Mouse (Mus musculus): ENCODE measurements around the gene Ppp1r35. TPM values are rescaled to one million over a fixed set of nuclear protein-coding genes. Genes with fewer than 3 reads are reported as not detected.
A peak's percentile ranks its signal among the peaks of the same experiment; 100 is the strongest.
"Not testable (repeated sequence)": the region's sequence is repeated elsewhere in the genome, so short reads cannot be mapped to it uniquely, and the experiment has no call there.

Gene Ppp1r35
- total and polyA plus RNA-seq, 2 experiments from 2014 or later, result 10.4 to 24.0 TPM

GRCm38 (mm10) chr5:137748130-137748770, 30.4 kb upstream of the Ppp1r35 start:
- H3K4me1 ChIP-seq (ENCODE audit: control insufficient read depth, insufficient read depth), result peaks cover 43% of the 10 kb centered on the region
- peak overlapping the region; percentile 71 for H3K4me3 ChIP-seq (ENCODE audit: low read depth, low read length)
- TF ChIP-seq CTCF (IDR thresholded peaks at IDR 0.05; ENCODE audit: low read depth) (no peak), EP300 (IDR thresholded peaks at IDR 0.05; ENCODE audit: low read depth) (no peak)
- peak overlapping the region; percentile 99 for H3K27ac ChIP-seq (ENCODE audit: low read depth)
- H3K36me3 ChIP-seq (replicated peaks; ENCODE audit: control insufficient read depth, insufficient read depth, low read length), result peaks cover 16% of the 10 kb centered on the region
- H3K9me3 ChIP-seq (replicated peaks; ENCODE audit: control insufficient read depth, low read length), result no peaks in the 10 kb centered on the region
- WGBS, result 18% methylated on average over 5 of the region's 5 CpGs
- peak overlapping the region; percentile 92; the same call in 1 of the 2 replicates for H3K9ac ChIP-seq (replicated peaks; ENCODE audit: low read depth, low read length)
- no peaks in the 10 kb centered on the region for H3K27me3 ChIP-seq (ENCODE audit: control insufficient read depth, insufficient read depth, low read length)
- peak overlapping the region; percentile 100 for H3K4me2 ChIP-seq (ENCODE audit: low read depth, low read length)
- ATAC-seq (ENCODE audit: insufficient read depth, low read depth) (no peak), DNase-seq (ENCODE audit: low spot score) (peak; percentile 39)

DNA sequence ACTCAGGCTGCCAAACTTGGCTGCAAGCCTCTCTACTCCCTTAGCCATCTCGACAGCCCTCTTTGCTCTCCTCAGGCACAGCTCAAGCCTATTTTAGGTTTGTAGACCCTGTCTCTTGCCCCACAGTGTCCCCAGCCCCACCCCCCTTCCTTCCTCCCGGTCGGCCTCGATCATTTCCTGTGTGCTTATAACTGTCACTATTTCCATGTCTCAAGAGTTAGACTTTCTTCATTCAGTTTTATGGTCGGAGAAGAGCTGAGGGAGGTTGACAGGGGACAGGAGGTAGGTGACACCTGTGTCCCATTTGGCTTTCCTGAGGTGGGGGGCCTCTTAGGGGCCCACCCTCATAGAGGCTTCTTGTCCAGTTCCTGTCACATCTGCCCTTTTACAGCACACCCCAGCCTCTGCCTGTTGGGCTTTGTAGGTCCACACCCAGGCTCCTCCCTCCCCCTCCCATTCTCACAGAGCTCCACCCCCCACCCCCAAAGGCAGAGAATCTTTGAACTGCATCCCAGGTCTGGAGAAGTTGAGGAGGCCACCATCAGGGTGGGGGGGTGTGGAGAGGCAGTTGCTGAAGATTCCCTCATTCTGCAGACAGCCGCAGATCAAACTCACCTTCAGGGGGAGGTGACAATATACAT, 29.3 kb upstream of the Ppp1r35 start:
- ATAC-seq (ENCODE audit: insufficient read depth, low read depth) (no peak), DNase-seq (ENCODE audit: low spot score) (peak; percentile 24)
- Histone ChIP-seq H3K4me2 (ENCODE audit: low read depth, low read length) (peak overlapping the region; percentile 100), H3K4me3 (ENCODE audit: low read depth, low read length) (peak overlapping the region; percentile 71), H3K27me3 (ENCODE audit: control insufficient read depth, insufficient read depth, low read length) (no peaks in the 10 kb centered on the region), H3K9ac (replicated peaks; ENCODE audit: low read depth, low read length) (peak overlapping the region; percentile 92; the same call in 1 of the 2 replicates), H3K4me1 (ENCODE audit: control insufficient read depth, insufficient read depth) (peaks cover 53% of the 10 kb centered on the region), H3K27ac (ENCODE audit: low read depth) (peak overlapping the region; percentile 99), H3K9me3 (replicated peaks; ENCODE audit: control insufficient read depth, low read length) (no peaks in the 10 kb centered on the region), H3K36me3 (replicated peaks; ENCODE audit: control insufficient read depth, insufficient read depth, low read length) (peaks cover 26% of the 10 kb centered on the region)
- 36% methylated on average over 6 of the region's 6 CpGs for WGBS
- TF ChIP-seq CTCF (IDR thresholded peaks at IDR 0.05; ENCODE audit: low read depth), result no peak
- TF ChIP-seq EP300 (IDR thresholded peaks at IDR 0.05; ENCODE audit: low read depth), result no peak

GRCm38 (mm10) chr5:137750212-137750611, 28.4 kb upstream of the Ppp1r35 start:
- H3K9ac ChIP-seq (replicated peaks; ENCODE audit: low read depth, low read length); H3K27me3 ChIP-seq (ENCODE audit: control insufficient read depth, insufficient read depth, low read length); DNase-seq (ENCODE audit: low spot score); H3K9me3 ChIP-seq (replicated peaks; ENCODE audit: control insufficient read depth, low read length); H3K4me3 ChIP-seq (ENCODE audit: low read depth, low read length); ATAC-seq (ENCODE audit: insufficient read depth, low read depth); H3K4me2 ChIP-seq (ENCODE audit: low read depth, low read length): not testable (repeated sequence)
- peaks cover 28% of the 10 kb centered on the region for H3K36me3 ChIP-seq (replicated peaks; ENCODE audit: control insufficient read depth, insufficient read depth, low read length)
- peaks cover 55% of the 10 kb centered on the region for H3K4me1 ChIP-seq (ENCODE audit: control insufficient read depth, insufficient read depth)
- WGBS, result 83% methylated on average over 7 of the region's 8 CpGs
- H3K27ac ChIP-seq (ENCODE audit: low read depth), result peak overlapping the region; percentile 89

- Histone ChIP-seq H3K4me1 (ENCODE audit: control insufficient read depth, insufficient read depth) (peaks cover 58% of the 10 kb centered on the region), H3K9me3 (replicated peaks; ENCODE audit: control insufficient read depth, low read length) (no peaks in the 10 kb centered on the region), H3K27ac (ENCODE audit: low read depth) (peak overlapping the region; percentile 89), H3K27me3 (ENCODE audit: control insufficient read depth, insufficient read depth, low read length) (no peaks in the 10 kb centered on the region), H3K4me2 (ENCODE audit: low read depth, low read length) (peak overlapping the region; percentile 5; the same call in 1 of the 2 replicates), H3K4me3 (ENCODE audit: low read depth, low read length) (no peak overlapping the region), H3K36me3 (replicated peaks; ENCODE audit: control insufficient read depth, insufficient read depth, low read length) (peaks cover 39% of the 10 kb centered on the region), H3K9ac (replicated peaks; ENCODE audit: low read depth, low read length) (0 out of 2 replicates have a peak overlapping the region, but pooled peaks have one; percentile 4)
- no peak for TF ChIP-seq CTCF (IDR thresholded peaks at IDR 0.05; ENCODE audit: low read depth)
- no peak for TF ChIP-seq EP300 (IDR thresholded peaks at IDR 0.05; ENCODE audit: low read depth)
- ATAC-seq (ENCODE audit: insufficient read depth, low read depth), result no peak
- 70% methylated on average over 13 of the region's 13 CpGs for WGBS
- peak; percentile 63 for DNase-seq (ENCODE audit: low spot score)
These were observed 27.3 kb upstream of the Ppp1r35 start for GRCm38 (mm10) chr5:137751221-137751887.

- Histone ChIP-seq H3K4me3 (ENCODE audit: low read depth, low read length) (no peak overlapping the region), H3K4me2 (ENCODE audit: low read depth, low read length) (no peak overlapping the region; the same call in 1 of the 2 replicates), H3K27ac (ENCODE audit: low read depth) (peak overlapping the region; percentile 89), H3K27me3 (ENCODE audit: control insufficient read depth, insufficient read depth, low read length) (no peaks in the 10 kb centered on the region), H3K9me3 (replicated peaks; ENCODE audit: control insufficient read depth, low read length) (no peaks in the 10 kb centered on the region), H3K4me1 (ENCODE audit: control insufficient read depth, insufficient read depth) (peaks cover 63% of the 10 kb centered on the region), H3K9ac (replicated peaks; ENCODE audit: low read depth, low read length) (0 out of 2 replicates have a peak overlapping the region, but pooled peaks have one; percentile 4), H3K36me3 (replicated peaks; ENCODE audit: control insufficient read depth, insufficient read depth, low read length) (peaks cover 45% of the 10 kb centered on the region)
- TF ChIP-seq EP300 (IDR thresholded peaks at IDR 0.05; ENCODE audit: low read depth), result no peak
- no peak for TF ChIP-seq CTCF (IDR thresholded peaks at IDR 0.05; ENCODE audit: low read depth)
- DNase-seq (ENCODE audit: low spot score) (no peak), ATAC-seq (ENCODE audit: insufficient read depth, low read depth) (no peak)
- 81% methylated on average over 6 of the region's 6 CpGs for WGBS
These were observed 26.7 kb upstream of the Ppp1r35 start for GRCm38 (mm10) chr5:137751988-137752387.
